Mouse (Mus musculus) intestine, postnatal 0 days (tissue): ENCODE measurements around the gene BC030867. TPM values are rescaled to one million over a fixed set of nuclear protein-coding genes. Genes with fewer than 3 reads are reported as not detected.
A peak's percentile ranks its signal among the peaks of the same experiment; 100 is the strongest.

Experiments used
- ATAC-seq: fragments of 200-750 bp; cut with Nextera tagmentation; 2 replicates; pipeline ENCODE4 v1.8.0; 2017; ENCODE audit warnings: mild to moderate bottlenecking, moderate TSS enrichment, moderate library complexity
- H3K27ac ChIP-seq: fragments of 300-500 bp; sonication (generic); 2 replicates; pipeline ENCODE4 v1.5.1; 2014; ENCODE audit warnings: mild to moderate bottlenecking, low read depth, low read length, moderate library complexity
- H3K27me3 ChIP-seq: fragments of 300-500 bp; sonication (generic); replicated peaks from 2 replicates; pipeline ENCODE4 v1.6.1; 2014; ENCODE audit warnings: low read length, mixed read lengths; ENCODE audit not compliant: control insufficient read depth, insufficient read depth
- H3K36me3 ChIP-seq: fragments of 300-500 bp; sonication (generic); 2 replicates; pipeline ENCODE4 v1.6.1; 2014; ENCODE audit warnings: mild to moderate bottlenecking, moderate library complexity; ENCODE audit not compliant: control insufficient read depth, insufficient read depth
- H3K4me1 ChIP-seq: fragments of 300-500 bp; sonication (generic); replicated peaks from 2 replicates; pipeline ENCODE4 v1.6.1; 2014; ENCODE audit warnings: antibody characterized with exemption, low read length, mixed read lengths; ENCODE audit not compliant: control insufficient read depth, insufficient read depth
- H3K4me2 ChIP-seq: fragments of 300-500 bp; sonication (generic); replicated peaks from 2 replicates; pipeline ENCODE4 v1.6.1; 2014; ENCODE audit warnings: low read depth, mild to moderate bottlenecking, moderate library complexity
- H3K4me3 ChIP-seq: fragments of 300-500 bp; sonication (generic); 2 replicates; pipeline ENCODE4 v1.5.1; 2014; ENCODE audit warnings: low read depth, low read length
- H3K9ac ChIP-seq: fragments of 300-500 bp; sonication (generic); 2 replicates; pipeline ENCODE4 v1.6.1; 2014; ENCODE audit warnings: mild to moderate bottlenecking, low read depth, low read length
- H3K9me3 ChIP-seq: fragments of 300-500 bp; sonication (generic); 2 replicates; pipeline ENCODE4 v1.6.1; 2016; ENCODE audit warnings: mixed run types; ENCODE audit not compliant: control insufficient read depth
- CTCF ChIP-seq: sonication (generic); IDR thresholded peaks from 2 replicates; pipeline ENCODE4 v1.5.1; 2016; ENCODE audit warnings: low read depth, mild to moderate bottlenecking, control low read depth, antibody characterized with exemption, moderate library complexity
- WGBS: fragments of 180-500 bp; shearing (Covaris S2); extraction: QIAGEN DNeasy Blood & Tissue Kit; methylation state at CpG from one replicate; pipeline ENCODE4 v1.1.7; 2014; 5-methylcytosine and 5-hydroxymethylcytosine counted together
- polyA plus RNA-seq: library from polyadenylated mRNA; unstranded; fragments of >200 nt; fragmentation: Nextera tagmentation; extraction: Ambion mirVana; gene quantifications from 2 replicates; pipeline ENCODE4 v1.2.1, GENCODE M21; 2015

The BC030867 gene
- polyA plus RNA-seq, 1 experiment from 2014 or later, result 3.4 TPM

- no peak overlapping the region for H3K27ac ChIP-seq
- H3K4me2 ChIP-seq, result no peak overlapping the region
- ATAC-seq, result no peak
- WGBS, result 79% methylated on average over 6 of the region's 6 CpGs
- H3K4me3 ChIP-seq, result no peak overlapping the region
- H3K4me1 ChIP-seq, result no peaks in the 10 kb centered on the region
- H3K36me3 ChIP-seq, result peaks cover 22% of the 10 kb centered on the region
- no peaks in the 10 kb centered on the region for H3K27me3 ChIP-seq
- H3K9me3 ChIP-seq, result no peaks in the 10 kb centered on the region
- no peak for TF ChIP-seq CTCF
- no peak overlapping the region for H3K9ac ChIP-seq
Measured at GRCm38 (mm10) chr11:102258095-102258494, 9.4 kb downstream of the BC030867 start.

GRCm38 (mm10) chr11:102258521-102258920 is 9.8 kb downstream of the BC030867 start:
- 93% methylated on average over 3 of the region's 3 CpGs for WGBS
- Histone ChIP-seq H3K9ac (no peak overlapping the region), H3K9me3 (no peaks in the 10 kb centered on the region), H3K27ac (no peak overlapping the region), H3K4me3 (no peak overlapping the region), H3K36me3 (peaks cover 22% of the 10 kb centered on the region), H3K27me3 (no peaks in the 10 kb centered on the region), H3K4me2 (no peak overlapping the region), H3K4me1 (no peaks in the 10 kb centered on the region)
- no peak for ATAC-seq
- peak; percentile 43 for TF ChIP-seq CTCF

- 93% methylated on average over 7 of the region's 7 CpGs for WGBS
Measured at GRCm38 (mm10) chr11:102263211-102263610, 14.5 kb downstream of the BC030867 start.

GRCm38 (mm10) chr11:102265816-102266215 is 17.1 kb downstream of the BC030867 start:
- 66% methylated on average over 14 of the region's 14 CpGs for WGBS
- no peaks in the 10 kb centered on the region for H3K4me1 ChIP-seq
- no peak overlapping the region for H3K4me2 ChIP-seq
- no peaks in the 10 kb centered on the region for H3K9me3 ChIP-seq
- H3K9ac ChIP-seq, result no peak overlapping the region
- no peaks in the 10 kb centered on the region; the same call in 1 of the 2 replicates for H3K36me3 ChIP-seq
- H3K27ac ChIP-seq, result no peak overlapping the region
- H3K4me3 ChIP-seq, result no peak overlapping the region
- no peak for ATAC-seq
- H3K27me3 ChIP-seq, result no peaks in the 10 kb centered on the region
- no peak for TF ChIP-seq CTCF

More at GRCm38 (mm10) chr11:102263211-102263610, 14.5 kb downstream of the BC030867 start:
- Histone ChIP-seq H3K27me3 (no peaks in the 10 kb centered on the region), H3K27ac (no peak overlapping the region), H3K4me3 (no peak overlapping the region), H3K4me2 (no peak overlapping the region), H3K4me1 (no peaks in the 10 kb centered on the region), H3K9me3 (no peaks in the 10 kb centered on the region), H3K9ac (no peak overlapping the region), H3K36me3 (peaks cover 10% of the 10 kb centered on the region)
- ATAC-seq, result no peak
- no peak for TF ChIP-seq CTCF

GRCm38 (mm10) chr11:102266631-102267355 is 18.1 kb downstream of the BC030867 start:
- no peak overlapping the region for H3K27ac ChIP-seq
- no peak overlapping the region for H3K9ac ChIP-seq
- ATAC-seq, result no peak
- no peaks in the 10 kb centered on the region for H3K27me3 ChIP-seq
- no peaks in the 10 kb centered on the region; the same call in 1 of the 2 replicates for H3K36me3 ChIP-seq
- H3K4me1 ChIP-seq, result no peaks in the 10 kb centered on the region
- 86% methylated on average over 8 of the region's 8 CpGs for WGBS
- H3K4me3 ChIP-seq, result no peak overlapping the region
- H3K9me3 ChIP-seq, result no peaks in the 10 kb centered on the region
- TF ChIP-seq CTCF, result no peak
- H3K4me2 ChIP-seq, result no peak overlapping the region

GRCm38 (mm10) chr11:102267480-102267879 is 18.8 kb downstream of the BC030867 start:
- ATAC-seq, result peak; percentile 36; the same call in 1 of the 2 replicates
- Histone ChIP-seq H3K27me3 (no peaks in the 10 kb centered on the region), H3K27ac (no peak overlapping the region), H3K4me3 (no peak overlapping the region), H3K9me3 (no peaks in the 10 kb centered on the region), H3K36me3 (no peaks in the 10 kb centered on the region), H3K4me2 (no peak overlapping the region), H3K4me1 (no peaks in the 10 kb centered on the region), H3K9ac (no peak overlapping the region)
- 5% methylated on average over 11 of the region's 11 CpGs for WGBS
- peak; percentile 85 for TF ChIP-seq CTCF
